Mouse (Mus musculus) midbrain, embryonic 16.5 days (tissue): ENCODE results near the gene Uqcrq. TPM values are rescaled to one million over a fixed set of nuclear protein-coding genes. Genes with fewer than 3 reads are reported as not detected.

Experiments used
- ATAC-seq: fragments of 200-750 bp; cut with Nextera tagmentation; 2 replicates; pipeline ENCODE4 v1.8.0; 2017; ENCODE audit warnings: moderate TSS enrichment
- H3K27ac ChIP-seq: fragments of 300-500 bp; sonication (generic); 2 replicates; pipeline ENCODE4 v1.5.1; 2014; ENCODE audit warnings: mild to moderate bottlenecking, low read length, mixed read lengths
- H3K27me3 ChIP-seq: fragments of 300-500 bp; sonication (generic); 2 replicates; pipeline ENCODE4 v1.6.1; 2014; ENCODE audit warnings: low read depth, low read length, mixed read lengths; ENCODE audit not compliant: control insufficient read depth, insufficient read depth
- H3K36me3 ChIP-seq: fragments of 300-500 bp; sonication (generic); 2 replicates; pipeline ENCODE4 v1.6.1; 2014; ENCODE audit warnings: mild to moderate bottlenecking, low read length, moderate library complexity, mixed read lengths; ENCODE audit not compliant: control insufficient read depth, insufficient read depth
- H3K4me1 ChIP-seq: fragments of 300-500 bp; sonication (generic); 2 replicates; pipeline ENCODE4 v1.6.1; 2014; ENCODE audit warnings: mild to moderate bottlenecking, low read length, mixed read lengths; ENCODE audit not compliant: control insufficient read depth, insufficient read depth
- H3K4me2 ChIP-seq: fragments of 300-500 bp; sonication (generic); 2 replicates; pipeline ENCODE4 v1.6.1; 2014; ENCODE audit warnings: mild to moderate bottlenecking, low read length, mixed read lengths
- H3K4me3 ChIP-seq: fragments of 300-500 bp; sonication (generic); 2 replicates; pipeline ENCODE4 v1.5.1; 2014; ENCODE audit warnings: low read depth, mild to moderate bottlenecking, low read length, moderate library complexity, mixed read lengths
- H3K9ac ChIP-seq: fragments of 300-500 bp; sonication (generic); 2 replicates; pipeline ENCODE4 v1.6.1; 2014; ENCODE audit warnings: low read depth, low read length, mixed read lengths
- H3K9me3 ChIP-seq: fragments of 300-500 bp; sonication (generic); replicated peaks from 2 replicates; pipeline ENCODE4 v1.6.1; 2014; ENCODE audit warnings: mild to moderate bottlenecking, low read length, mixed read lengths; ENCODE audit not compliant: control insufficient read depth, poor library complexity, severe bottlenecking
- WGBS: fragments of 180-500 bp; shearing (Covaris S2); extraction: QIAGEN DNeasy Blood & Tissue Kit; methylation state at CpG from one replicate; pipeline ENCODE4 v1.1.7; 2014; 5-methylcytosine and 5-hydroxymethylcytosine counted together
- polyA plus RNA-seq: library from polyadenylated mRNA; unstranded; fragments of >200 nt; fragmentation: Nextera tagmentation; extraction: Ambion mirVana; gene quantifications from 2 replicates; pipeline ENCODE4 v1.2.1, GENCODE M21; 2015

The Uqcrq gene
- polyA plus RNA-seq, 1 experiment from 2014 or later: 673 TPM

DNA sequence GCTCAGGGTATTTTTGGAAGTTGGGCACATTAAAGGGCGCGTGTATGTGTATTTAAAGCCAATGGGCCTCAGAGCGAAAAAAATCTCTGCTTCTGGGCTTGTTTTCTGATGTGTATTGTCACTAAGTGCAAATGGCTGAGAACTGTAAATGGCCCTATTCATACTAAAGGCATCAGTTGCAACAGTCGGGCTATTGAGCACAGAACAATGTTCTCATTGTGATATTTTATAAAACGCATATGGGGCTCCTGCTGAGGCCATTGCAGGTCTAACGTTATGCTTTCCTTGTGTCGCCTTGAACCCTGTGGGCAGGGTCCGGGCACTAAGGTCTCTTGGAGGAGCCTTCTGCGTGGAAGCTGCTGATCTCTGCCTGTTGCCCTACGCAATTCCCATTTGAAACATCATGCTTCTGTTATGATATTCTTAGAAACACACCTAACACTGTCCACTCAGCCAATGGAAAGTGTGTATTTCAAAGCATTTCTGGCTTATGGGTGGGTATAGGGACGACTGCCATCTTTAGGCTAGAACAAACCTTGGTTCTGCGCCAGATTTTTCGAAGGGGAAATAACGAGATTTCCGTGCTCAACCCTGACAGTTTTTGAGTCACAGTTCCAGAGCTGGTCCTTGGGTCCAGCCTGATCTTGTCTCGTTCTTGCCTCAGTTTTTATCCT lies 38.8 kb upstream of the Uqcrq start:
- 33% methylated on average over 16 of the region's 16 CpGs for WGBS
- no peak for ATAC-seq
- H3K27me3 ChIP-seq: peaks cover 34% of the 10 kb centered on the region

GRCm38 (mm10) chr11:53466231-53466971 lies 35.8 kb upstream of the Uqcrq start:
- Histone ChIP-seq H3K4me2 (peak overlapping the region; percentile 63), H3K4me1 (peaks cover 18% of the 10 kb centered on the region), H3K27ac (no peak overlapping the region), H3K27me3 (peaks cover 56% of the 10 kb centered on the region), H3K9me3 (no peaks in the 10 kb centered on the region), H3K4me3 (peak overlapping the region; percentile 37), H3K36me3 (no peaks in the 10 kb centered on the region), H3K9ac (peak overlapping the region; percentile 55)
- peak; percentile 30; the same call in 1 of the 2 replicates for ATAC-seq
- 4% methylated on average over 40 of the region's 40 CpGs for WGBS

More for the DNA sequence above, 38.8 kb upstream of the Uqcrq start:
- H3K9ac ChIP-seq: no peak overlapping the region
- no peak overlapping the region for H3K4me3 ChIP-seq
- H3K27ac ChIP-seq: no peak overlapping the region; the same call in 1 of the 2 replicates
- H3K4me2 ChIP-seq: peak overlapping the region; percentile 57; the same call in 1 of the 2 replicates
- no peaks in the 10 kb centered on the region for H3K36me3 ChIP-seq
- peaks cover 13% of the 10 kb centered on the region for H3K4me1 ChIP-seq
- no peaks in the 10 kb centered on the region for H3K9me3 ChIP-seq

GRCm38 (mm10) chr11:53463551-53464424 lies 33.2 kb upstream of the Uqcrq start:
- Histone ChIP-seq H3K4me2 (peak overlapping the region; percentile 85), H3K27ac (no peak overlapping the region), H3K4me3 (peak overlapping the region; percentile 44), H3K9ac (peak overlapping the region; percentile 36; the same call in 1 of the 2 replicates), H3K4me1 (peaks cover 8% of the 10 kb centered on the region; the same call in 1 of the 2 replicates), H3K36me3 (no peaks in the 10 kb centered on the region), H3K27me3 (peaks cover 60% of the 10 kb centered on the region), H3K9me3 (no peaks in the 10 kb centered on the region)
- 6% methylated on average over 55 of the region's 55 CpGs for WGBS
- no peak for ATAC-seq

DNA sequence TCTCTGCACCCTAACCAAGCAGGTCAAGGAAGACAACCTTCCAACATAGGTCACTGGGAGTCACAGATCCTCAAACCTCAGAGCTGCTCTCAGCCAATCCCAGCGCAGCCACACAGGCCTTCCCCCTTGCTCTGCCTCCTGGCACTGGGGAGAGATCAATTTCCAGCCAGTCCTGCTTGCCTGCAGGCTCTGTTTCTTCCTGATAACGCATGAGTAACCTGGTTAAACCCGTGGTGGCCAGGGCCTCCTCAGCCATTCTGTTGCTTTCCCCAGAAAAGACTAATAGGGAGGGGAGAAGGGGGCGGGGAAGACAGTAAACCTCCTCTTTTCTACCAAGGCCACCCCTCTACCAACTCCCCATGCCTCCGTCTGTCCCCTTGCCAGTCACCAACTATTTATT lies 31.1 kb upstream of the Uqcrq start:
- H3K4me1 ChIP-seq: peaks cover 12% of the 10 kb centered on the region
- no peak overlapping the region for H3K27ac ChIP-seq
- H3K27me3 ChIP-seq: peaks cover 63% of the 10 kb centered on the region
- no peaks in the 10 kb centered on the region for H3K9me3 ChIP-seq
- no peak overlapping the region for H3K4me3 ChIP-seq
- no peaks in the 10 kb centered on the region for H3K36me3 ChIP-seq
- H3K4me2 ChIP-seq: no peak overlapping the region
- 23% methylated on average over 5 of the region's 5 CpGs for WGBS
- ATAC-seq: no peak
- no peak overlapping the region for H3K9ac ChIP-seq

- H3K4me3 ChIP-seq: no peak overlapping the region
- no peak for ATAC-seq
- WGBS: 80% methylated on average over 3 of the region's 3 CpGs
- H3K27me3 ChIP-seq: peaks cover 60% of the 10 kb centered on the region
- H3K9ac ChIP-seq: no peak overlapping the region
- H3K4me1 ChIP-seq: peaks cover 9% of the 10 kb centered on the region
- H3K36me3 ChIP-seq: no peaks in the 10 kb centered on the region
- H3K4me2 ChIP-seq: no peak overlapping the region
- H3K9me3 ChIP-seq: no peaks in the 10 kb centered on the region
- no peak overlapping the region for H3K27ac ChIP-seq
These were observed 29.6 kb upstream of the Uqcrq start for GRCm38 (mm10) chr11:53460192-53460591.

- Histone ChIP-seq H3K27me3 (peaks cover 49% of the 10 kb centered on the region), H3K27ac (no peak overlapping the region), H3K4me1 (peaks cover 9% of the 10 kb centered on the region), H3K4me3 (no peak overlapping the region), H3K4me2 (no peak overlapping the region), H3K36me3 (no peaks in the 10 kb centered on the region), H3K9me3 (no peaks in the 10 kb centered on the region), H3K9ac (no peak overlapping the region)
- WGBS: 64% methylated on average over 3 of the region's 3 CpGs
- no peak for ATAC-seq
These were observed 28.4 kb upstream of the Uqcrq start for GRCm38 (mm10) chr11:53458996-53459395.

- no peak for ATAC-seq
- H3K36me3 ChIP-seq: no peaks in the 10 kb centered on the region
- peaks cover 39% of the 10 kb centered on the region for H3K27me3 ChIP-seq
- H3K4me3 ChIP-seq: peak overlapping the region; percentile 48
- H3K4me2 ChIP-seq: peak overlapping the region; percentile 81
- H3K4me1 ChIP-seq: peaks cover 4% of the 10 kb centered on the region
- 9% methylated on average over 28 of the region's 29 CpGs for WGBS
- H3K9ac ChIP-seq: peak overlapping the region; percentile 65
- no peaks in the 10 kb centered on the region for H3K9me3 ChIP-seq
- no peak overlapping the region for H3K27ac ChIP-seq
These were observed 26.8 kb upstream of the Uqcrq start for GRCm38 (mm10) chr11:53457372-53457954.

GRCm38 (mm10) chr11:53456474-53457371 lies 26.1 kb upstream of the Uqcrq start, which contains the start of the genes Gm10447 and Shroom1:
Gene Gm10447 (minus strand): TSS chr11:53457110.
Gene Shroom1 (plus strand): TSS chr11:53457205.
- H3K4me1 ChIP-seq: peaks cover 4% of the 10 kb centered on the region
- H3K4me2 ChIP-seq: peak within 1 kb of the TSS; percentile 81
- ATAC-seq: peak; percentile 72
- no peaks in the 10 kb centered on the region for H3K36me3 ChIP-seq
- no peaks in the 10 kb centered on the region for H3K9me3 ChIP-seq
- peak within 1 kb of the TSS; percentile 65 for H3K9ac ChIP-seq
- H3K4me3 ChIP-seq: peak within 1 kb of the TSS; percentile 48
- peaks cover 32% of the 10 kb centered on the region for H3K27me3 ChIP-seq
- 4% methylated on average over 42 of the region's 42 CpGs for WGBS
- no peak within 1 kb of the TSS for H3K27ac ChIP-seq
